Mouse (Mus musculus) colon, adult 2 months (tissue): Measurements from ENCODE around the gene Mbd6. TPM values are rescaled to one million over a fixed set of nuclear protein-coding genes. Genes with fewer than 3 reads are reported as not detected.

Experiments
- polyA plus RNA-seq: library from polyadenylated mRNA; depleted of rRNA; stranded (reverse); fragments of >200 nt; gene quantifications from 2 replicates; pipeline ENCODE4 v1.2.3, GENCODE M21; 2012; rRNA removed

The Mbd6 gene
- polyA plus RNA-seq = 52.1 and 62.9 TPM in 2 replicates

DNA sequence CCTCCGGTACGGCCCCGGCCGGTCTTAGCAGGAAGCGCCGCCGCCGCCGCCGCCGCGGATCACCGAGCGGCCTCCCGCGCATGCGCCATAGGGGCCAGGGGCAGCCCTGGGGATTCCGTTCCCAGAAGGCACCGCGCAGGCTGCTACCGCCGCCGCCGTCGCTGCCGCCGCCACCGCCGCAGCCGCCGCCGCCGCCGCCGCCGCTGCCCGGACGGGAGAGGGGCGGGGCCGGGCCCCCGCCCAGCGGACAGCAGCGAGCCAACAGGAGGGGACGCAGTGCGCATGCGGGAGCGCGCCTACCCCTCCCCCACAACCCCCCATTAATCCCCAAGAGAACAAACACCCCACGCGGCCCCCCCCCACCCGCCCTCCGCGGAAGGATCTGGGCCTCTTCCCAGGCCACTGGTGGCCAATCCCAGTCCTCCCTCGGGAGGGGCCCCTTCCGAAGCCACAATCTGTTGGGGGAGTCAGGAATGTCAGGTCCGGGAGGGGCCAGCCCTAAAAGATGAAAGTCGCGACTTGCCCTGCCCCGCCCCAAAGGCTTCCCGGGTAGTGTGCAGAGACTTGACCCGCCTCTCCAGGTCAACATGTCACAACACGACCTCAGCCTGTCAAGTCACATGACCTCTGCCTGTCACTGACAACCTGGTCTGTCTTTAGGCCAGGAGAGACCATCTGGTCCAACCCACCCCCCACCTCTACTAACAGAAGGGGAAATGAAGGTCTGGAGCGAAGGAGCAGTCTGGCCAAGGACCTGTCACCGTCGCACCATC is at the start of gene Mbd6:
TSS of gene Mbd6 (minus strand) at position 219 of the 773 bp plus-strand sequence.

DNA sequence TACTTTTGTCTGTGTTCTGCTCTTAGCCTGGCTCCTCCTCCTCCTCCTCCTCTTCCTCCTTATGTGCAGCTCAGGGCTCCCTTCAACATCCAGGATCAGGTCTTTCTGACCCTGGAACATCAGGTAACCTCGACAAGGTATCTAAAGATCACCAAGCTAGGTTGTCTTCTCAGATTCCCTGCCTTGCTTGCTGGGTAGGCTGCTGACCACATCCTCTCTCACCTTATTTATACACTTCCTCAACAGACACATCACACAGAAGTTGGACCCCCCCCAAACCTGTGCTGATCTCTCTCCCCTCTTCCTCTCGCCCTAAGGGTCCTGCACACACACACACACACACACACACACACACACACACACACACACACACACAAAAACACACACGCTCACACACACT is 32.8 kb upstream of the Mbd6 start, which contains the start of gene Arhgap9:
TSS of gene Arhgap9 (plus strand) at position 344 of the 400 bp plus-strand sequence.

DNA sequence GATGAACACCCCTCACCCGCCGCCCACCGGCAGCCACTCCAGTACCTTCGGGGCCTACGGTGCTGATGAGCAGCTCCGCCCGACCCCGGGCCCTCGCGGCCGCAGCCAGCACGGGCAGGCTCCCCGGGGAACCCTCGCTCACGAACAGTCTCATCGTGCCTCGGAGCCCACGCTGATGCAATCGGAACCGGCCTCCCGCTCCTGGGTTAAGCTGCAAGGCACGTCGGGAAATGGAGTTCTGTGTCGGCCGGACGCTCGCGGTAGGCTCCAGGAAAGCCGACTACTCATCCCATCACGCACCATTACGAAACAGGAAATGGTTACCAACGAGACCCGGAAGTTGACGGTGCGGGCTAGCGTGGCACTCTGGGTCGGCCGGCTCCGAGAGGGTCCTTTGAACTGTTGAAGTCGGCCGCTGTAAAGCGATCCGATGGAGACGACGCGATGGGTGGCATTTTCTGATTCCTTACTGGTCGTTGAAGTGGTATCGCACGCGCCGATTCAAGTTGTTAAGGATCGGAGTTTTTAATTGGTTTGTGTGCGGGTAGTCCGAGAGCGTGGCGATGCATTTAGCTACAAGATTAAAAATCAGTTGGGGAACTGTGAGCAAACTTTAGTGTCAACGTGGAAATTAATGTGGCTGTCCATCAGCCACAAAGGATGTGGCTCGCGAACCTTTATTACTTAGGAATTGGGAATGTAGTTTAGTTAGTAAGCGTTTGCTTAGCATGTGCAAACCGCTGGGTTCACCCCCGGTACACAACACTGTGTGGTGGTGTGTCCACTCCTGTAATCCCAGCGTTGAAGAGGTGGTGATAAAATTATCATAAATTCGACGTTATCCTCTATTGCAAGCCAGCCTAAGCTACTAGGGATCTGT is 22.9 kb upstream of the Mbd6 start, which contains the start of gene Mars:
TSS of gene Mars (minus strand) at position 311 of the 880 bp plus-strand sequence.

DNA sequence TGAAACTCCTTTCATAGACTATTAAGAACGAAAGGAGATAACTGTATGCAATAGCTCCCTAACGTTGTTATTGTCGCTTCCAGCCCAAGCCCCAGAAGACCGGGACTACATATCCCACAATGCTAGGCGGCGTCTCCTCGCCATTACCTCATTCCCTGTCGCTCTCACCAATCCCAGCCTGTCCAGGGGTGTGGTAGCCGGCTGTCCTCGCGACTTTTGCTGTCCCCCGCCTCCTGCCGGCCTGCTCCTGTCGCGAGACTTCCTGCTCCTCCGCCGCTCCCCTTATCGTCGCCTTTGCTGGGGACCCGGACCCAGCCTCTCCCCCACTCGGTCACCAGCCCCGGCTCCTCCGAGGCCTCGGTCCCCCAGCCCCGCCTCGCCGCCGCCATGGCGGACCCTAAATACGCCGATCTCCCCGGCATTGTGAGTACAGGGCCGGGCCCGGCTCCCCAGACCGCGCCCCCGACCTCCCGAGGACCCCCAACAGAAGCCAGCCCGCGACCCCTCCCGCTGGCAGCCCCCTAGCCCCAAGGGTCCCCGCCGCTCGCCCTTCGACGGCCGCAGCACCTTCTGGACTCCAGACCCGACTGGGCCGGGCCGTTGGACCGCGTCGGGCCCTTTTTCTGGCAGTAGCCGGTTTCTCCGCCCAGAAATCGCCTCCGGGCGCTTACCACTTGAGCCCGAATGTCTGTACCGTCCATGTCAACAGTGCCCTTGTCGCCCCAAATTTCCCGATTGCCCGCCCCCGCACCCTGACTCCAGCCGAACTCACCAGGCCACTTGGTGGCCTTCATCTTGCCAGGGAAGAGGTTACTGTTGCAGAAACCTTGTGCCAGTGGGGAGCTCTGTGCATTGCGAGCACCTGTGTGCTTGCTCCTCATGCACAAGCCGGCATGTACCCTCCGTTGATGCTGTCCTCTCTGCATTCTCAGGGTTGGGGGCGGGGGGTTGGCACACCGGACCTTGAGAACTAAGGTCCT is 22.4 kb downstream of the Mbd6 start, which contains the start of gene Dctn2:
TSS of gene Dctn2 (plus strand) at position 257 of the 980 bp plus-strand sequence.

DNA sequence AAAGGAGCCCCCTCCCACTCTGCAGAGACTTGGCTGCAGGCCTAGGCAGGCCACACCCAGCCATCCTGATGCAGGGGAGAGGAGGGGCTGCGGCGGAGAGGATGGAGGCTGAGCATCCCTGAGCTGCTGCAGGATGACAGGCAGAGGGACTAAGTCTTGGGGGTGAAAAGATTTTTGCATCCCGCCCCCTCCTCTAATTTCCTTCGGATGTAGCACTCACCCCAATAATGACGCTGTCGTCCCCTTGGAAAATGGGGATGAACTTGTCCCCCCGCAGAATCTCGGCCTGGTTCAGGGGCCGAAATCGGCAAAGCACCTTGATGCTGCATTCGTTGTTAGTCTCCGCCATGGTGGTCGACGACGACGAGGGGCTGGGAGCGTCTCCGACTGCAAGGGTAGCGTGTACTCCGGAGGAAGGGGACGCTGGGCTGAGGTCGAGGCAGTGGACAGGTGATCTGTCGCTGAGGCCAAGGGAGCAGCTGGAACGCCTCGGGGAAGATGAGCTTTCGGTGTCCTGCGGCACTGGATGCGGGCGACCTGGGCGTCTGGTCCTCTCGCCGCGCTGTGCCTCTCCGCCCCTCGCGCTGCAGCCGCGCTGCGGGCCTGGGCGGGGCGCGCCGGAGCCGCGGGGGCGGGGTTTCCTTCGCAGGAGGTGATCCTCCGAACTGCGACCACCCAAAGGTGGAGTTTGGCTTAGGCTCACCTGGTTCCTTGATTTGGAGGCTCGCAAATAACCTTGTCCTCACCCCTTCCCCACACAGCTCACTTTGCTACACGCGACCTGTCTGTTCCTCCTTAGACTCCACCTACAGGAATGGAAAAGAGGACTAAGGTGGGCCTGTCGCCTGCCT is 26.0 kb downstream of the Mbd6 start, which contains the start of gene Kif5a:
TSS of gene Kif5a (minus strand) at position 801 of the 851 bp plus-strand sequence.

Other genes starting within 250 kb of the Mbd6 start
- gene Mettl1, start 247.6 kb downstream of the Mbd6 start, polyA plus RNA-seq = 19.1 and 19.7 TPM in 2 replicates
- gene Eef1akmt3, start 247.5 kb downstream of the Mbd6 start, polyA plus RNA-seq = 1.2 and 1.6 TPM in 2 replicates
- 0.38 and 0.40 TPM in 2 replicates for gene Cyp27b1, start 240.8 kb downstream of the Mbd6 start, polyA plus RNA-seq
- gene March9, start 228.8 kb downstream of the Mbd6 start, polyA plus RNA-seq = 8.6 and 8.9 TPM in 2 replicates
- gene Cdk4, start 225.5 kb downstream of the Mbd6 start, polyA plus RNA-seq = 110 and 125 TPM in 2 replicates
- 42.2 and 78.0 TPM in 2 replicates for gene Tspan31, start 218.8 kb downstream of the Mbd6 start, polyA plus RNA-seq
- gene Agap2, start 213.7 kb downstream of the Mbd6 start, polyA plus RNA-seq = 4.7 and 5.9 TPM in 2 replicates
- gene Os9, start 167.9 kb downstream of the Mbd6 start, polyA plus RNA-seq = 79.1 and 84.2 TPM in 2 replicates
- 131 and 138 TPM in 2 replicates for gene B4galnt1, start 123.8 kb downstream of the Mbd6 start, polyA plus RNA-seq
- gene Slc26a10, start 108.4 kb downstream of the Mbd6 start, polyA plus RNA-seq = 1.8 and 5.0 TPM in 2 replicates
- gene Arhgef25, start 98.9 kb downstream of the Mbd6 start, polyA plus RNA-seq = 25.9 and 29.4 TPM in 2 replicates
- 80.9 and 90.8 TPM in 2 replicates for gene Dtx3, start 93.3 kb downstream of the Mbd6 start, polyA plus RNA-seq
- 40.9 and 52.5 TPM in 2 replicates for gene Pip4k2c, start 77.4 kb downstream of the Mbd6 start, polyA plus RNA-seq
- 3.4 and 3.9 TPM in 2 replicates for gene Kif5a, start 25.7 kb downstream of the Mbd6 start, polyA plus RNA-seq
- 177 and 178 TPM in 2 replicates for gene Dctn2, start 22.6 kb downstream of the Mbd6 start, polyA plus RNA-seq
- 40.6 and 45.2 TPM in 2 replicates for gene Mars, start 22.8 kb upstream of the Mbd6 start, polyA plus RNA-seq
- 5.8 and 6.3 TPM in 2 replicates for gene Arhgap9, start 32.9 kb upstream of the Mbd6 start, polyA plus RNA-seq
- 16.4 and 20.1 TPM in 2 replicates for gene Gli1, start 53.0 kb upstream of the Mbd6 start, polyA plus RNA-seq
- not detected in 2 replicates for gene Inhbe, start 65.4 kb upstream of the Mbd6 start, polyA plus RNA-seq
- 0.06 and 0.07 TPM in 2 replicates for gene Inhbc, start 81.4 kb upstream of the Mbd6 start, polyA plus RNA-seq
- gene R3hdm2, start 91.3 kb upstream of the Mbd6 start, polyA plus RNA-seq = 76.8 and 94.8 TPM in 2 replicates
- gene Stac3, start 212.7 kb upstream of the Mbd6 start, polyA plus RNA-seq = 0.13 and 1.0 TPM in 2 replicates
- 8.9 and 10.9 TPM in 2 replicates for gene Ndufa4l2, start 225.9 kb upstream of the Mbd6 start, polyA plus RNA-seq
- 40.7 and 44.2 TPM in 2 replicates for gene Shmt2, start 233.4 kb upstream of the Mbd6 start, polyA plus RNA-seq
- gene Nxph4, start 245.5 kb upstream of the Mbd6 start, polyA plus RNA-seq = 0.10 and 0.34 TPM in 2 replicates